Mouse (Mus musculus) 416B (cell line): ENCODE measurements around the gene Rslcan18.
"Not testable (repeated sequence)": the region's sequence is repeated elsewhere in the genome, so short reads cannot be mapped to it uniquely, and the experiment has no call there.

ENCODE experiments used
- DNase-seq: peaks from one replicate; pipeline ENCODE4 v3.0.0; 2011; ENCODE audit warnings: low read depth

Rslcan18 gene

DNA sequence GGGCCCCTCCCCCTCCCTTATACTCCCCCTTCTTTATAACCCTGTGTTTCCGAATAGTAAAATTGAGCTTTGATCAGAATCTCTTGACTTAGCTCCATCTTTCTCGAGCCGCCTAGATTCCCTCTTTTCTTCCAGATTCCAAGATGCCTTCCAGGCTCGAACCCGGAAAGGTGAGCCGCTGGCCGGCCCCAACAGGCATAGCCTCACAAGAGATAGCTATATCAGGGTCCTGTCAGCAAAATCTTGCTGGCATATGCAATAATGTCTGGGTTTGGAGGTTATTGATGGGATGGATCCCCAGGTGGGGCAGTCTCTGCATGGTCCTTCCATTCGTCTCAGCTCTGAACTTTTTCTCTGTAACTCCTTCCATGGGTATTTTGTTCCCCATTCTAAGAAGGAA, at the start of gene Rslcan18:
Rslcan18 (minus strand) TSS at position 101 of the 400 bp plus-strand sequence.
- not testable (repeated sequence) for DNase-seq

GRCm38 (mm10) chr13:67128038-67128721, 12.1 kb upstream of the Rslcan18 start:
- DNase-seq: peak; percentile 92

GRCm38 (mm10) chr13:67127507-67127906, 11.4 kb upstream of the Rslcan18 start:
- DNase-seq: not testable (repeated sequence)

DNA sequence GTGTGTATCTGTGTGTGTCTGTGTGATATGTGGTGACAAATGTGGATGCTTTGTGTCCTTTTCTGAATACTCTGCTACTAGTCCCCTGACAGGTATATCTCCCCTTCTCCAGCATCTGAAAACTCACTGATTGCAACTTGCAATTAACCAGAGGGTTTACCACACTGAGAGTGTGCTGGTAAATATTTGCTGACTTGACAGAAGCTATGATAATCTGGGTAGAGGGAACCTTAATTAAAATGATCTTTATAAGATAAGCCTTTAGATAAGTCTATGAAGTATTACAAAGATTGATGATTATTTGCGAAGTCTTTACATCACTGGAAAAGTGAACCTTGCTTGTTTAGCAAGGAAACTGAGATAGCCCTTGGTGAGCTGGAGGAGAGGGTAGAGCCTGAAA, 8.4 kb upstream of the Rslcan18 start:
- no peak for DNase-seq

GRCm38 (mm10) chr13:67121360-67121759, 5.3 kb upstream of the Rslcan18 start, which contains the start of gene Zfp759:
Gene Zfp759, plus strand, starts transcription at chr13:67121660.
- DNase-seq: not testable (repeated sequence)

DNA sequence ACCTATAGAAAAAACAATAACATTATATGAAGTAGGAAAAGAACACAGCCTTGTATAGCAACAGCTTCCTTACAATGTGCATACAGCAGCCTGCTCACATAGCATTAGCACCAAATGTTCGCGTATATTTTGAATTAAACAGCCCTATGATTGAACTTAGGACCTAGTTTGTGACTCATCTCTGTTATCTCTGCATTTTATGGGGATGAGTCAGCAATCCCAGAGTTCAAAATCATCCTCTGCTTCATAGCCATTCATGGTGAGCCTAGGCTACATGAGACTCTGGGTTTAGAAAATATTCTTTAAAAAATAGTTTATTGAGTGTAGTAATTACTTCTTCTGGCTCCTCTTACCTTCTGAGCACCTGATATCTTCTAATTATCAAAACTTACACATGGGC, 2.8 kb downstream of the Rslcan18 start:
- peak; percentile 38 for DNase-seq

- no peak for DNase-seq
These were observed 4.0 kb downstream of the Rslcan18 start for GRCm38 (mm10) chr13:67112096-67112495.

GRCm38 (mm10) chr13:67108821-67109206, 7.2 kb downstream of the Rslcan18 start:
- no peak for DNase-seq

DNA sequence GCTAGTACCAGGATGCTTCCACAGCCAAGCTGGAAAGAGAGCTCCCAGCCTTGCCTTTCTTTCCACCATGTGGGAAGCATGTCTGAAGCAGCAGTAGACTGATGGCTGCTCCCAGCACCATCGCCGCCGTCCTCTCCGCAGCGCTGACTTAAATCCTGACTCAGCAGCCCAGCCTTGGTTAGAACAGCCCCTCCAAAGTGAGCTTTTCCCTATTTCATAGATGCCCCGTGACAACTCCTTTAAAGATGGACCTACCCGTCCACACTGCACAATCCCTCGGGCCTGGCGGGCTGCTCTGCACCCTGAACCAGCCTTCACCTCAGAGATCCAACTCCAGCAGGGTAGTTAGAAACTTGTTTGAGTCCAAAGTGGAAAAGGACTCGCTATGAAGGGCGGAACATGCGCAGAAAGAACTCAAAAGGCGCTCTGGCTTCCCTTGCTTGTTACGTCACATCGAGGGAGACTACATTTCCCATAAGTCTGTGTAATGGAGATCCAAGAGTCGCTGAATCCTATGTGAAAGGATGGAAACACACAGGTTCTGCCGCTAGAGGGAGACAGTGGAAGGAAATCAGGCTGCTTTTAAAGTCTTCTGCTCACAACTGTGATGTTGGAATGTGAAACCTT, 7.8 kb downstream of the Rslcan18 start, which contains the start of gene Gm28557:
Gm28557 (minus strand) TSS at position 411 of the 627 bp plus-strand sequence.
- DNase-seq: peak; percentile 99

- no peak for DNase-seq
These were observed 8.4 kb downstream of the Rslcan18 start for GRCm38 (mm10) chr13:67107681-67108080.

- DNase-seq: no peak
These were observed 18.2 kb downstream of the Rslcan18 start, which contains the start of gene Zfp708 for GRCm38 (mm10) chr13:67097876-67098275. Gene Zfp708, minus strand, starts transcription at chr13:67097976.

- no peak for DNase-seq
These were observed 25.9 kb downstream of the Rslcan18 start for GRCm38 (mm10) chr13:67090154-67090553.

GRCm38 (mm10) chr13:67081946-67082345, 34.1 kb downstream of the Rslcan18 start:
- peak; percentile 43 for DNase-seq

DNA sequence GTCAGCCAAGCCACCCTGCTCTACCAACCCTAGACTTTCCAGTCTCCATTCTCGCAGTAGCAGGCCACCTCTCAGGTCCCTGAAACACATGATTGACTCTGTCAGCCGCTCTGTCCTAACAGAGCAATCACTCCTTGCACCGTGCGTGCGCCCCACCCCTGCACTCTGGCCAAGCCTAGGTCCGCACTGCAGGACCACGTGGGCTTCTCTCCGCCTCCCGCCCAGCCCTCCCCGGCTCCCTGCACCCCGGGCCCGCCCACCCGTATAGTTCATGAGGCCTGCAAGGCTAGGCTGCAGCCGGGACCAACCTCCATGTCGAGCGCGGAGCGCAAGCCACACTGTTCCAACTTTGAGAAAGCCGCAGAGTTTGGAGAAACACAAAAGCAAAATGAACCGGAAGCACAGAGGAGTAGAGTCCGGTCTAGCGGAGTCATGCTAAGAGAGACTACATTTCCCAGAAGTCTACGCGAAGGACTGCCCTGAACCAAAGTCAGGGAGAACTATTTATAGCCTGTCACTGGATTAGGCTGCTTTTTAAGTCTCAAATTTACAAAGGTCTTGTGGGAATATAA, 34.8 kb downstream of the Rslcan18 start:
- peak; percentile 87 for DNase-seq

- no peak for DNase-seq
These were observed 38.8 kb downstream of the Rslcan18 start for GRCm38 (mm10) chr13:67077244-67077643.

DNA sequence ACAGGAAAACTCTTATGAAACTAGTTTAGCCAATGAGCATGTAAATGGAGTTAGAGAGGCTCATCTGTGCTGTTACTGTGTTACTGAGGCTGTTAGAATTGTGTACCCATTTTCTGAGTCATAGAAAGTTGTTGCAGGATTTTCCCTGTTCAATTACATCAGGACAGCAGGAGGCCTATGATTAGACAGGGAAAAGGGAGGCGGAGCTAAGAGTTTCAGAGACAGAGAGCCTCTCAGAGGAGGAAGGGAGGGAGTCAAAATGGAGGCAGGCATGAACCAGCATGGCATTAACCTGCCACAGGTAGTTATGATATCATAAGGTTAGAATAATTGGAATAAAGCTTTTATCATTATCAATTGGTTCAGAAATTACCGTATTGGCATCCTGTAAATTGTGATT, 43.3 kb downstream of the Rslcan18 start:
- no peak for DNase-seq

DNA sequence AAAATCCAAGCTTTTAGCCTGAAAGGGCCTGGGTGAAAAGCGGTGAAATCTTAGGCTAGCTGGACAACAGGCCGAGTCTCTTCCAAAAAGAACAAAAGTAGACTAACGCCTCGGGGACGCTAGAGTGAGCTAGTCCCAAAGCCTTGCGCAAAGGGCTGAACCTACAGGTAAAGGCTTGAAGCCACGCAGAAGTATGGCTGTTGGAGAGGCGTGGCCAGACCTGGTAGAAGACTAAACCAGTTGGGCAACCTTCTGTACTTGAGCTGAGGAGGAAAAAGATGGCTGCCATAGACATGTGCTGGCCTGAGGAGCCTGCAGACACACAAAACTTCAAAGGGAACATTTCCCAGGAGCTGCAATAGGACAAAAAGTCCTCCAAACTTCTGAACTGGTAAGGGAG, 50.7 kb downstream of the Rslcan18 start:
- no peak for DNase-seq

DNA sequence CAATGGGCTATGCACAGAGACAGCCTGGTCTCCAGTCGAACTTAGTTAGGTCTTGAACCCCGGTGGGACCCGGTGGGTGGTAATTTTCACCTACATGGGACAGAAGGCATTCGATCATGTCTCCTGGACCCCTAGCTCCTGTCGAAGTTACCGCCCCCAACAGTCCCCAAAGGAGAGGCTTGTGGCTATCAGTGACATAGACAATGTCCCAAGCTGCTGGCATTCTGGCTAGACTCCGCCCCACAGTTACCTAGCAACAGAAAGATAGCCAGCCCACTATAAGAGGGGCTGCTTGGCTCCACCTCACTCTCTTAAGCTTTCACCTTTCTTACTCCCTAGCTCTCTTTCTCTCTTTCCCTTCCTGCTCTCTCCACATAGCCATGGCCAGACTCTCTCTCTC, 53.6 kb downstream of the Rslcan18 start:
- DNase-seq: no peak

- peak; percentile 95 for DNase-seq
These were observed 55.2 kb downstream of the Rslcan18 start, which contains the start of gene Zfp712 for GRCm38 (mm10) chr13:67060786-67061358. Gene Zfp712, minus strand, starts transcription at chr13:67061170.

DNA sequence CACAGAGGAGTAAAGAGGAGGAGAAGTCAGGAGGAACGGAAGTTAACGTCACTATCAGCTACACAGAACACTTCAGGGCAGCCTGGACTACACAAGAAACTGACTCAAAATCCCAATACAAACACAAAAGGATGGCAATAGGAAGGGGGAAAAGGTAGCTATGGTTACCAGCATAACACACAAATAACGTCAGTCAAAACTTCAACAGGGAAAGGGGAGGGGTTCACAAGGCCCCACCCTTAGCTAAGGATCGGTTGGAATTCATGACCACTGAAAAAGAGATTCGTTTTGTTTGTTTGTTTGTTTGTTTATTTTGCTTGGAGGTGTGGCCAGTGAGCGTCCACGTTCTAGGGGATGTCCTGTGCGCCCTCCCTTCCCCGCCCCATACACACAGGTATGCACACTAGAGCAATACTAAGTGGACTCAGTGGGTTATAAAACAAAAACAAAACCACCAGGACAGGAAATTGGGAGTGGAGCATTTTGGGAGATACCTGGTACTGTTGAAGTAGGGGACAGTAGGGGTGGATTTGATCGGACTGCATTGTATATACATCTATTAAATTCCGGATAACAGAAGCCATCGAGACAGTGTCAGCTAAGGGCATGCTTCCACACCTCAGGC, 55.8 kb downstream of the Rslcan18 start:
- peak; percentile 15 for DNase-seq
